Mouse (Mus musculus) adrenal gland, postnatal 4 days (tissue): ENCODE measurements around the gene Slc17a7. TPM values are rescaled to one million over a fixed set of nuclear protein-coding genes. Genes with fewer than 3 reads are reported as not detected.
"Not testable (repeated sequence)": the region's sequence is repeated elsewhere in the genome, so short reads cannot be mapped to it uniquely, and the experiment has no call there.

ENCODE experiments used
- DNase-seq, 2 experiments: peaks; one replicate each; pipeline ENCODE4 v3.0.0; 2021 to 2022; ENCODE audit warnings: low spot score in 2 of 2, mixed read lengths in 2 of 2
- long read RNA-seq, 2 experiments: library from polyadenylated mRNA; stranded (forward); transcript quantifications; one replicate each; pipeline ENCODE4 v2.0.0; 2021
- total RNA-seq, 2 experiments: library from RNA; stranded (reverse); gene quantifications; 2 replicates each; pipeline ENCODE4 v1.2.3; 2021

Slc17a7 gene
- total RNA-seq, result 1 to 10 TPM in 1 of 2 experiments, under 1 TPM in 1; 0.31 to 1.9 TPM
- long read RNA-seq, experiment 1, result 0 reads
- long read RNA-seq, experiment 2, result 0 reads

- no peak for DNase-seq
Measured at GRCm38 (mm10) chr7:45163735-45164490, at the start of gene Slc17a7. Slc17a7 (plus strand) TSS chr7:45163949.

- no peak for DNase-seq
Measured at GRCm38 (mm10) chr7:45117566-45117965, 46.2 kb upstream of the Slc17a7 start.

- no peak for DNase-seq
Measured at GRCm38 (mm10) chr7:45118336-45118735, 45.4 kb upstream of the Slc17a7 start.

GRCm38 (mm10) chr7:45119780-45120709, 43.7 kb upstream of the Slc17a7 start:
- no peak for DNase-seq

GRCm38 (mm10) chr7:45121404-45121803, 42.3 kb upstream of the Slc17a7 start:
- no peak for DNase-seq

GRCm38 (mm10) chr7:45121966-45122365, 41.8 kb upstream of the Slc17a7 start:
- DNase-seq, result no peak

- DNase-seq, result no peak
Measured at GRCm38 (mm10) chr7:45122561-45123185, 41.1 kb upstream of the Slc17a7 start.

GRCm38 (mm10) chr7:45123186-45123570, 40.6 kb upstream of the Slc17a7 start:
- no peak for DNase-seq

- peak; percentile 91 to 97 for DNase-seq
Measured at GRCm38 (mm10) chr7:45124224-45125143, 39.3 kb upstream of the Slc17a7 start, which contains the start of gene Rps11. Rps11 (minus strand) TSS chr7:45124439.

- no peak for DNase-seq
Measured at GRCm38 (mm10) chr7:45125144-45125600, 38.6 kb upstream of the Slc17a7 start.

- not testable (repeated sequence) for DNase-seq
Measured at GRCm38 (mm10) chr7:45125649-45126048, 38.1 kb upstream of the Slc17a7 start.

- DNase-seq, result no peak
Measured at GRCm38 (mm10) chr7:45126147-45126843, 37.5 kb upstream of the Slc17a7 start.

- no peak for DNase-seq
Measured at GRCm38 (mm10) chr7:45126844-45127699, 36.7 kb upstream of the Slc17a7 start.

GRCm38 (mm10) chr7:45127700-45128224, 36.0 kb upstream of the Slc17a7 start:
- no peak for DNase-seq

- DNase-seq, result peak; percentile 83 to 94
Measured at GRCm38 (mm10) chr7:45128624-45129246, 35.0 kb upstream of the Slc17a7 start, which contains the start of gene Rpl13a. Rpl13a (minus strand) TSS chr7:45128761.

GRCm38 (mm10) chr7:45129318-45129717, 34.4 kb upstream of the Slc17a7 start:
- no peak for DNase-seq

- no peak for DNase-seq
Measured at GRCm38 (mm10) chr7:45129776-45130512, 33.8 kb upstream of the Slc17a7 start.
